Mouse (Mus musculus): ENCODE results near the gene Fnbp1. TPM values are rescaled to one million over a fixed set of nuclear protein-coding genes. Genes with fewer than 3 reads are reported as not detected.

The Fnbp1 gene
- polyA plus RNA-seq, 1 experiment from 2014 or later: 15.3 TPM

GRCm38 (mm10) chr2:31136338-31136737 lies 5.5 kb downstream of the Fnbp1 start:
- ATAC-seq (ENCODE audit: insufficient number of reproducible peaks, insufficient read depth, low FRiP score, low TSS enrichment, low read depth): no peak
- Histone ChIP-seq H3K27ac (0 out of 2 replicates have a peak overlapping the region, but pooled peaks have one; percentile 29), H3K4me3 (replicated peaks) (no peak overlapping the region), H3K9me3 (no peaks in the 10 kb centered on the region), H3K4me2 (no peak overlapping the region), H3K27me3 (peaks cover 12% of the 10 kb centered on the region; the same call in 1 of the 2 replicates), H3K4me1 (replicated peaks) (peaks cover 42% of the 10 kb centered on the region), H3K9ac (replicated peaks) (no peak overlapping the region), H3K36me3 (no peaks in the 10 kb centered on the region)
- WGBS: 25% methylated on average over 12 of the region's 13 CpGs

DNA sequence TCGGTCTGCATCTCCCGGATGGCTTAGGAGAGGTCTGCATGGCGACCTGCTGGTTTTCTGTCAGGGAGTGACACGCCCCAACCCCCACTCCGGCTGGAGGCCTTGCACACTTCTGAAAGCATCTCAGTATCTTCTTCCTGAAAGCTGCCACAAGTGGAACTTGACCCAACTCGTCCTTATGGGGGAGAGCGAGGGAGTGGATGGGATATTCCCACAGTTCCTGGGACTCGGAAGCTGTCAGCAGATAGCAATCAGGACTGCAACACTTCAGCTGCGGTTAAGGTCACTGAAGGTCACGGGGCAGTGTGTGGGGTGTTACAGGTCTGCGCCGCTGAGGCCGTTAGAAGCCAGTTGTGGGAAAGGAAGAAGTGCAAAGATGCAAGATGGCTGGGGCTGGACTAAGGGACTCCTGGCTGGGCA lies 6.3 kb downstream of the Fnbp1 start:
- Histone ChIP-seq H3K27me3 (peaks cover 6% of the 10 kb centered on the region; the same call in 1 of the 2 replicates), H3K4me2 (no peak overlapping the region), H3K9me3 (no peaks in the 10 kb centered on the region), H3K27ac (no peak overlapping the region), H3K4me3 (replicated peaks) (no peak overlapping the region), H3K4me1 (replicated peaks) (peaks cover 42% of the 10 kb centered on the region), H3K9ac (replicated peaks) (no peak overlapping the region), H3K36me3 (no peaks in the 10 kb centered on the region)
- ATAC-seq (ENCODE audit: insufficient number of reproducible peaks, insufficient read depth, low FRiP score, low TSS enrichment, low read depth): no peak
- WGBS: 41% methylated on average over 13 of the region's 13 CpGs

DNA sequence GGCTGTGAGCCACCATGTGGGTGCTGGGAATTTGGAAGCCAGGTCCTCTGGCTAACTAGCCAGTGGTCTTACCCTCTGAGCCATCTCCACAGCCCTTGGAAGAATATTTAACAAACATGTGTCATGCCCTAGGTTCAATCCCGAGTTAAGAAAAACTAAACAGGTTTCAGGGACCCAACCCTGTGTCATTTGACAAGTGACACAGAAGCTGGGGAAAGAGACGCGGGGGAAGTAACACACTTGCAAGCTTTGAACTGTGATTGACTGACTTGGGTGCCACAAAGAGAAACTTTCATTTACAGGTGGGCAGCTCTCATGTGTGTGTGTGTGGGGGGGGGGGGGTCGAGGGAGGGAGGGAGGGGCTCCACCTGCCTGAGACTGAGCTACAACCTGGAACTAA lies 7.8 kb downstream of the Fnbp1 start:
- WGBS: 81% methylated on average over 3 of the region's 4 CpGs
- no peak overlapping the region for H3K4me2 ChIP-seq
- no peak overlapping the region for H3K9ac ChIP-seq (replicated peaks)
- no peak for ATAC-seq (ENCODE audit: insufficient number of reproducible peaks, insufficient read depth, low FRiP score, low TSS enrichment, low read depth)
- no peaks in the 10 kb centered on the region for H3K36me3 ChIP-seq
- no peaks in the 10 kb centered on the region for H3K27me3 ChIP-seq
- H3K4me1 ChIP-seq (replicated peaks): peaks cover 39% of the 10 kb centered on the region
- H3K27ac ChIP-seq: no peak overlapping the region
- H3K9me3 ChIP-seq: no peaks in the 10 kb centered on the region
- H3K4me3 ChIP-seq (replicated peaks): no peak overlapping the region

GRCm38 (mm10) chr2:31132682-31133081 lies 9.1 kb downstream of the Fnbp1 start:
- Histone ChIP-seq H3K9me3 (no peaks in the 10 kb centered on the region), H3K9ac (replicated peaks) (no peak overlapping the region), H3K4me1 (replicated peaks) (peaks cover 42% of the 10 kb centered on the region), H3K4me3 (replicated peaks) (no peak overlapping the region), H3K27me3 (no peaks in the 10 kb centered on the region), H3K27ac (no peak overlapping the region), H3K4me2 (no peak overlapping the region), H3K36me3 (no peaks in the 10 kb centered on the region)
- ATAC-seq (ENCODE audit: insufficient number of reproducible peaks, insufficient read depth, low FRiP score, low TSS enrichment, low read depth): no peak
- WGBS: 78% methylated on average over 8 of the region's 8 CpGs

DNA sequence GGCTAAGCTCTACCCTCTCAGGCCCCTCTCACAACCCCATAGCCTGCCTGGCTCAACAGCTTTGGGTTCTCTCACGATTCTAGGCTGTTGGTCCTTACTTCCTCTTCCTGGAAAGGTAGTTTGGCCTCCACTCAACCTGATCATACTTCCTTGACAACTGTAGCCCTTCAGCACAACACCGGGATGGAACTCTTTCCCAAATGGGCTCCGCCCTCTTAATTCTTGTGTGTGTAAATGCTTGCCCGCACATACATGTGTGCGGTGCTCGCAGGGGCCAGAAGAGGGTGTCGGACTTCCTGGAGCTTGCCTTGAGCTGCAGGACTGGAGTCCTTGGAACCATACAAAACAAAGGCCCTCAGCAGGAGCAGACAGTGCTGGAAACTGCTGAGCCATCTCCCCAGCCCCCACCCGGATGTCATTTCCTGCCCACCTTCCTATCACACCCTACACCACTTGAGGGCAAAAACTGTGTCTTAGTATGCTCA lies 11.0 kb downstream of the Fnbp1 start:
- H3K9me3 ChIP-seq: no peaks in the 10 kb centered on the region
- H3K36me3 ChIP-seq: no peaks in the 10 kb centered on the region
- peaks cover 43% of the 10 kb centered on the region for H3K4me1 ChIP-seq (replicated peaks)
- no peak overlapping the region for H3K4me3 ChIP-seq (replicated peaks)
- H3K27ac ChIP-seq: no peak overlapping the region
- H3K4me2 ChIP-seq: no peak overlapping the region
- ATAC-seq (ENCODE audit: insufficient number of reproducible peaks, insufficient read depth, low FRiP score, low TSS enrichment, low read depth): no peak
- WGBS: 78% methylated on average over 8 of the region's 8 CpGs
- no peaks in the 10 kb centered on the region for H3K27me3 ChIP-seq
- no peak overlapping the region for H3K9ac ChIP-seq (replicated peaks)

DNA sequence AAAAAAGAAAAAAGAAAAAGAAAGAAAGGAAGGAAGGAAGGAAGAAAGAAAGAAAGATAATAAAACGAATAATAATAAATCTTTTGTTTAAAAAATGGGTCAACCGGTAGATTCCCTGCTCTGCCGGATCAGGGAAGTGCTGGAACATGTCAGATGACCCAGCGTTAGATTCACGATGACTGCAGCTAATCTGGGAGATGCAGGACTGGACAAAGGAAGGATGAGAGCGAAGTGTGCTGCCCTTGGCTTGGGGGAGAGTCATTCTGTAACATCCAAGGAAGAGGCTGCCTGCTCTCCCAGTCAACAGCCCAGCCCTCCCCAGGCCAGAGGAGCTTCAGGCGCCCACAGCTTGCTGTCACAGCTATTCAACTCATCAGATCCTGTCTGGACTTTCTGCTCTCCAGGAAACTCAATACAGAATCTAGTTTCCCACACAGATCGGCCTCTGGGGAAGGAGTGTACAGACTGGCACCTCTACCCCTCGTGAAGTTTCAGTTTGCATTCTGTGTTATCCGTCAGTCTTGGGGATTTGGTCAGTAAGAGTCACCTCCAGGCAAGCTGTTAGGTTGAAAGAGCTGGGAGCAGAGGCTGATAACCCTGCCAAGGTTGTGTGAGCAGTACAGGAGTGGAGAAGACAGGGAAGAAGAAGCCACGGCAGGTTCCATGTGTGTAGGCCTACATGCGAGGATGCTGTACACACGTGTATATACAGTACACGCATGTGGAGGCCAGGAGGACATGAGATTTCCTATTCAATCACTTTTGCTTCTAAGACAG lies 11.9 kb downstream of the Fnbp1 start:
- H3K27ac ChIP-seq: no peak overlapping the region
- WGBS: 85% methylated on average over 14 of the region's 14 CpGs
- H3K4me3 ChIP-seq (replicated peaks): no peak overlapping the region
- no peaks in the 10 kb centered on the region for H3K27me3 ChIP-seq
- no peaks in the 10 kb centered on the region for H3K9me3 ChIP-seq
- H3K4me1 ChIP-seq (replicated peaks): peaks cover 43% of the 10 kb centered on the region
- H3K4me2 ChIP-seq: no peak overlapping the region
- no peaks in the 10 kb centered on the region for H3K36me3 ChIP-seq
- no peak overlapping the region for H3K9ac ChIP-seq (replicated peaks)
- no peak for ATAC-seq (ENCODE audit: insufficient number of reproducible peaks, insufficient read depth, low FRiP score, low TSS enrichment, low read depth)

GRCm38 (mm10) chr2:31127899-31128298 lies 13.9 kb downstream of the Fnbp1 start:
- Histone ChIP-seq H3K4me2 (no peak overlapping the region), H3K36me3 (no peaks in the 10 kb centered on the region), H3K9me3 (no peaks in the 10 kb centered on the region), H3K4me3 (replicated peaks) (no peak overlapping the region), H3K27ac (no peak overlapping the region), H3K27me3 (no peaks in the 10 kb centered on the region), H3K9ac (replicated peaks) (no peak overlapping the region), H3K4me1 (replicated peaks) (peaks cover 47% of the 10 kb centered on the region)
- no peak for ATAC-seq (ENCODE audit: insufficient number of reproducible peaks, insufficient read depth, low FRiP score, low TSS enrichment, low read depth)
- WGBS: 66% methylated on average over 4 of the region's 4 CpGs

DNA sequence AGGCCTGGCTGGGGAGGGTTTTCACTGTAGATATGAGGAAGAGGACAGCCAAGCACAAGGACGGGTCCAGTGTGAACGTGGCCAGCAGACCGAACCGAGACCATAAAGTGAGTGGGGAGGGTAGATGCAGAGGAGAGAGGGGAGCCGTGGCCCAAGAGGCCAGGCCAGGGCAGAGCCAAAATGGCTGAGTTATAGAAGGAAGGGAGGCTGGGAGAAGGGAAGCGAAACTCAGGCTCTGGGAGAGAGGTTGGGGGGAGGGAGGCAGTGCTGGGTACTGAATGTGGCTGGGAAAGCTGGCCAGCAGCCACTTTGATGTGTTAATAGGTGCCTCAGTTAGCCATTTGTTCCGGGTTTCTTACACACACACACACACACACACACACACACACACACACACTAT lies 14.6 kb downstream of the Fnbp1 start:
- H3K4me3 ChIP-seq (replicated peaks): no peak overlapping the region
- no peaks in the 10 kb centered on the region for H3K36me3 ChIP-seq
- WGBS: 51% methylated on average over 6 of the region's 7 CpGs
- no peak overlapping the region for H3K9ac ChIP-seq (replicated peaks)
- H3K4me1 ChIP-seq (replicated peaks): peaks cover 41% of the 10 kb centered on the region
- no peak for ATAC-seq (ENCODE audit: insufficient number of reproducible peaks, insufficient read depth, low FRiP score, low TSS enrichment, low read depth)
- no peak overlapping the region for H3K4me2 ChIP-seq
- no peaks in the 10 kb centered on the region for H3K27me3 ChIP-seq
- H3K27ac ChIP-seq: peak overlapping the region; percentile 47; the same call in 1 of the 2 replicates
- H3K9me3 ChIP-seq: no peaks in the 10 kb centered on the region

- 54% methylated on average over 9 of the region's 9 CpGs for WGBS
- Histone ChIP-seq H3K4me2 (no peak overlapping the region), H3K9me3 (no peaks in the 10 kb centered on the region), H3K4me1 (replicated peaks) (peaks cover 30% of the 10 kb centered on the region), H3K36me3 (no peaks in the 10 kb centered on the region), H3K27me3 (no peaks in the 10 kb centered on the region), H3K27ac (no peak overlapping the region), H3K9ac (replicated peaks) (no peak overlapping the region), H3K4me3 (replicated peaks) (no peak overlapping the region)
- no peak for ATAC-seq (ENCODE audit: insufficient number of reproducible peaks, insufficient read depth, low FRiP score, low TSS enrichment, low read depth)
Observed at GRCm38 (mm10) chr2:31126048-31126447, 15.8 kb downstream of the Fnbp1 start.

DNA sequence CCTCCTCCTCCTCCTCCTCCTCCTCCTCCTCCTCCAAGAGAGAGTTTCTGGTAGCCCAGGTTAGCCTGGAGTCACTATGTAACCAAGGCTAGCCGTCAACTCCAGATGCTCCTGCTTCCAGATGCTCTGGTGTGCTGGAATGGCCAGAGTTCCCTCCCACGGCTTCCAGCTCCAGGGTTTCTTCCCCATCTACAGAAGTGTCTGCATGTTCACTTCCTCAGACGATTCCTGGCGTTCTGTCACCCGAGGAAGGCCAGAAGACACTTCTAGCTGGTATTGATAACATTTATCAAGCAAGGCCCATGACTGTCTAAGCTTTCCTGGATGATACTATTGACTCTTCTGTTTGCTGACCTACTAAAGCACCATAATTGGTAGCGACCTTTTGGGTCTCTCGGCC lies 16.7 kb downstream of the Fnbp1 start:
- Histone ChIP-seq H3K4me3 (replicated peaks) (no peak overlapping the region), H3K4me1 (replicated peaks) (peaks cover 26% of the 10 kb centered on the region), H3K4me2 (no peak overlapping the region), H3K36me3 (no peaks in the 10 kb centered on the region), H3K27me3 (no peaks in the 10 kb centered on the region), H3K9ac (replicated peaks) (no peak overlapping the region), H3K27ac (no peak overlapping the region), H3K9me3 (no peaks in the 10 kb centered on the region)
- 72% methylated on average over 7 of the region's 7 CpGs for WGBS
- ATAC-seq (ENCODE audit: insufficient number of reproducible peaks, insufficient read depth, low FRiP score, low TSS enrichment, low read depth): no peak

GRCm38 (mm10) chr2:31124694-31125093 lies 17.1 kb downstream of the Fnbp1 start:
- Histone ChIP-seq H3K27me3 (no peaks in the 10 kb centered on the region), H3K36me3 (no peaks in the 10 kb centered on the region), H3K4me1 (replicated peaks) (peaks cover 26% of the 10 kb centered on the region), H3K4me3 (replicated peaks) (no peak overlapping the region), H3K9ac (replicated peaks) (0 out of 2 replicates have a peak overlapping the region, but pooled peaks have one; percentile 8), H3K4me2 (no peak overlapping the region), H3K27ac (0 out of 2 replicates have a peak overlapping the region, but pooled peaks have one; percentile 23), H3K9me3 (no peaks in the 10 kb centered on the region)
- no peak for ATAC-seq (ENCODE audit: insufficient number of reproducible peaks, insufficient read depth, low FRiP score, low TSS enrichment, low read depth)
- 34% methylated on average over 2 of the region's 2 CpGs for WGBS

DNA sequence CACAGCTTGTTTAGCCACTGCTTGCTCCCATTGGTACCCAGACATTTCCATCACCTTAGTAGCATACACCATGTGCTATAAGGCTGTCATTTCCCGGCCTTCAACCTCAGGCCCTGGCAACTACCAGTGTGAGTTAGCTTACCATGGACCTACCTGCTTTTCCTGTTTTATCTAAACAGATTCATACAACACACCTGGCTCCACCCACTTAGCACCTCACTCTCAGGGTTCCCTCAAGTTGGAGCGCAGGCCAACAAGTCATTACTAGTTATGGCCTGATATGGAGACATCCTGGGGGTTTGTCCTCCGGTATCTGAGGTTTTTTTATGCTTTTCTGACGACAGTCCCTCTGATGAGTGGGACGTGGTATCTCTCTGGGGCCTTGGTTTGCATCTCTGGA lies 18.3 kb downstream of the Fnbp1 start:
- 85% methylated on average over 5 of the region's 5 CpGs for WGBS

More for the DNA sequence above, 18.3 kb downstream of the Fnbp1 start:
- H3K27ac ChIP-seq: no peak overlapping the region
- no peaks in the 10 kb centered on the region for H3K27me3 ChIP-seq
- H3K4me1 ChIP-seq (replicated peaks): peaks cover 26% of the 10 kb centered on the region
- H3K4me2 ChIP-seq: no peak overlapping the region
- no peak for ATAC-seq (ENCODE audit: insufficient number of reproducible peaks, insufficient read depth, low FRiP score, low TSS enrichment, low read depth)
- H3K36me3 ChIP-seq: no peaks in the 10 kb centered on the region
- H3K4me3 ChIP-seq (replicated peaks): no peak overlapping the region
- H3K9ac ChIP-seq (replicated peaks): no peak overlapping the region
- H3K9me3 ChIP-seq: no peaks in the 10 kb centered on the region

Data from limb, embryonic 12.5 days (tissue).